Mouse (Mus musculus) spleen, adult 2 months (tissue): ENCODE results near the gene Xlr3b.
"Not testable (repeated sequence)": the region's sequence is repeated elsewhere in the genome, so short reads cannot be mapped to it uniquely, and the experiment has no call there.

Experiments
- CTCF ChIP-seq: fragments of 200-500 bp; IDR thresholded peaks from 2 replicates; pipeline ENCODE4 v1.5.1; 2011; ENCODE audit warnings: mild to moderate bottlenecking, inconsistent platforms; ENCODE audit not compliant: insufficient read depth, insufficient read length, insufficient replicate concordance; ENCODE audit errors: extremely low read depth
- POLR2A ChIP-seq: fragments of 200-500 bp; IDR thresholded peaks from 2 replicates; pipeline ENCODE4 v1.6.1; 2011; ENCODE audit warnings: low read depth, low read length, inconsistent platforms

DNA sequence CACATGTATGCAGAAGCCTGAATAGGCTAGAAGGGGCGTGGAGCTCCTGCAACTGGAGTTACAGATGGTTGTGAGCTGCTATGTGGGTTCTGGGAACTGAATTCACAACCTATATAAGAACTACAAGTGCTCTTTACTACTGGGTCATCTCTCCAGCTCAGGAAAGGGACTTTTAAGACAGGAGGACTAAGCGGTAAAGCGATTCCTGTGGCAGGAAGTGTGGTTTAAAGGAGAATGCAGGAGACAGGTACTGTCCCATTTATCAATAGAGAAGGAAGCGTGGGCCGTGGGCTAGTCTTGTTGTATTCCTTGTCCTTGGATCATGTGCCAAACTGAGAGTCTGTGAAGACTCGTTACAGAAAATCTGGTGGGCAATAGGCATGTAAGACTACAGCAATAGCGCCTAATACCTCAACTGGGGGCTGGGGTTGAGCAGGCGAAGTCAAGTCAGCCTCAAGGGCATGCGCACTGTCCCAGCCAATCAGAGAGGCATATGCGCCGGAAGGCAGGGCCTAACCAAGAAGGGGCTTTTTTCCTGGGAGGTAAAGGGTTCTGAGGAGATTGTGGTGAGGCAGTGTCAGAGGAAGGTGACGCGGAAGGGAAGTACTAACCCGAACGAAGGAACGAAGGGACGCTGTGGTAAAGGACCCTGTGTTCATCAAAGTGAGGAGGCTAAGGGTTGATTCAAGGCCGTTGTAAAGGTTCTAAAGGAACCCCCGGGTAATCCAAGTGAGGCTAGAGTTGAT is 22.0 kb downstream of the Xlr3b start, which contains the start of gene Xlr4b:
- not testable (repeated sequence) for TF ChIP-seq CTCF, POLR2A
